Mouse (Mus musculus): ENCODE measurements around the gene Ncam1.

Ncam1 gene

GRCm38 (mm10) chr9:49622928-49623676 lies 175.6 kb downstream of the Ncam1 start:
- DNase-seq (ENCODE audit: low read depth, low spot score) = no peak

GRCm38 (mm10) chr9:49621691-49622090 lies 177.0 kb downstream of the Ncam1 start:
- no peak for DNase-seq (ENCODE audit: low read depth, low spot score)

- no peak for DNase-seq (ENCODE audit: low read depth, low spot score)
Observed at GRCm38 (mm10) chr9:49618699-49619392, 179.9 kb downstream of the Ncam1 start.

GRCm38 (mm10) chr9:49618266-49618665 lies 180.5 kb downstream of the Ncam1 start:
- no peak for DNase-seq (ENCODE audit: low read depth, low spot score)

- DNase-seq (ENCODE audit: low read depth, low spot score) = peak; percentile 35
Observed at GRCm38 (mm10) chr9:49617216-49617615, 181.5 kb downstream of the Ncam1 start.

GRCm38 (mm10) chr9:49612387-49612786 lies 186.3 kb downstream of the Ncam1 start:
- no peak for DNase-seq (ENCODE audit: low read depth, low spot score)

- no peak for DNase-seq (ENCODE audit: low read depth, low spot score)
Observed at GRCm38 (mm10) chr9:49608191-49608590, 190.5 kb downstream of the Ncam1 start.

GRCm38 (mm10) chr9:49606717-49607116 lies 192.0 kb downstream of the Ncam1 start:
- DNase-seq (ENCODE audit: low read depth, low spot score) = no peak

- DNase-seq (ENCODE audit: low read depth, low spot score) = no peak
Observed at GRCm38 (mm10) chr9:49606317-49606716, 192.4 kb downstream of the Ncam1 start.

GRCm38 (mm10) chr9:49605791-49606190 lies 192.9 kb downstream of the Ncam1 start:
- peak; percentile 65 for DNase-seq (ENCODE audit: low read depth, low spot score)

- DNase-seq (ENCODE audit: low read depth, low spot score) = peak; percentile 13
Observed at GRCm38 (mm10) chr9:49605351-49605750, 193.4 kb downstream of the Ncam1 start.

- DNase-seq (ENCODE audit: low read depth, low spot score) = no peak
Observed at GRCm38 (mm10) chr9:49601215-49601614, 197.5 kb downstream of the Ncam1 start.

GRCm38 (mm10) chr9:49595635-49596348 lies 202.9 kb downstream of the Ncam1 start:
- no peak for DNase-seq (ENCODE audit: low read depth, low spot score)

- DNase-seq (ENCODE audit: low read depth, low spot score) = no peak
Observed at GRCm38 (mm10) chr9:49594876-49595634, 203.7 kb downstream of the Ncam1 start.

GRCm38 (mm10) chr9:49593951-49594536 lies 204.7 kb downstream of the Ncam1 start:
- peak; percentile 55 for DNase-seq (ENCODE audit: low read depth, low spot score)

GRCm38 (mm10) chr9:49592006-49592405 lies 206.7 kb downstream of the Ncam1 start:
- DNase-seq (ENCODE audit: low read depth, low spot score) = no peak

- DNase-seq (ENCODE audit: low read depth, low spot score) = no peak
Observed at GRCm38 (mm10) chr9:49590261-49590660, 208.5 kb downstream of the Ncam1 start.

- DNase-seq (ENCODE audit: low read depth, low spot score) = no peak
Observed at GRCm38 (mm10) chr9:49577136-49577535, 221.6 kb downstream of the Ncam1 start.

- no peak for DNase-seq (ENCODE audit: low read depth, low spot score)
Observed at GRCm38 (mm10) chr9:49571695-49572510, 226.8 kb downstream of the Ncam1 start.

Measured in skeletal muscle tissue, adult 2 months (tissue).